Mouse (Mus musculus) heart, embryonic 11.5 days (tissue): Measurements from ENCODE around the gene Sox1. TPM values are rescaled to one million over a fixed set of nuclear protein-coding genes. Genes with fewer than 3 reads are reported as not detected.
A peak's percentile ranks its signal among the peaks of the same experiment; 100 is the strongest.

Source experiments
- ATAC-seq: fragments of 200-750 bp; cut with Nextera tagmentation; replicated peaks from 2 replicates; pipeline ENCODE4 v1.8.0; 2017; ENCODE audit warnings: moderate library complexity; ENCODE audit not compliant: insufficient number of reproducible peaks, low FRiP score, low TSS enrichment
- H3K27ac ChIP-seq: fragments of 300-500 bp; sonication (generic); 2 replicates; pipeline ENCODE4 v1.5.1; 2014; ENCODE audit warnings: mild to moderate bottlenecking, low read depth, low read length
- H3K27me3 ChIP-seq: fragments of 300-500 bp; sonication (generic); 2 replicates; pipeline ENCODE4 v1.6.1; 2014; ENCODE audit warnings: mild to moderate bottlenecking, low read length, mixed read lengths; ENCODE audit not compliant: control insufficient read depth, insufficient read depth
- H3K36me3 ChIP-seq: fragments of 300-500 bp; sonication (generic); 2 replicates; pipeline ENCODE4 v1.6.1; 2014; ENCODE audit warnings: mild to moderate bottlenecking, low read length, moderate library complexity, mixed read lengths; ENCODE audit not compliant: control insufficient read depth, insufficient read depth
- H3K4me1 ChIP-seq: fragments of 300-500 bp; sonication (generic); 2 replicates; pipeline ENCODE4 v1.6.1; 2014; ENCODE audit warnings: low read length; ENCODE audit not compliant: control insufficient read depth, insufficient read depth
- H3K4me2 ChIP-seq: fragments of 300-500 bp; sonication (generic); 2 replicates; pipeline ENCODE4 v1.6.1; 2014; ENCODE audit warnings: mild to moderate bottlenecking, moderate library complexity
- H3K4me3 ChIP-seq: fragments of 300-500 bp; sonication (generic); 2 replicates; pipeline ENCODE4 v1.5.1; 2014; ENCODE audit warnings: low read depth, low read length
- H3K9ac ChIP-seq: fragments of 300-500 bp; sonication (generic); 2 replicates; pipeline ENCODE4 v1.6.1; 2014; ENCODE audit warnings: mild to moderate bottlenecking, low read depth, low read length, moderate library complexity
- H3K9me3 ChIP-seq: fragments of 300-500 bp; sonication (generic); replicated peaks from 2 replicates; pipeline ENCODE4 v1.6.1; 2016; ENCODE audit warnings: low read length; ENCODE audit not compliant: control insufficient read depth
- WGBS: fragments of 180-500 bp; shearing (Covaris S2); extraction: QIAGEN DNeasy Blood & Tissue Kit; methylation state at CpG from one replicate; pipeline ENCODE4 v1.1.7; 2014; ENCODE audit not compliant: insufficient replicate concordance; 5-methylcytosine and 5-hydroxymethylcytosine counted together
- polyA plus RNA-seq: library from polyadenylated mRNA; unstranded; fragments of >200 nt; fragmentation: Nextera tagmentation; extraction: Ambion mirVana; gene quantifications from 2 replicates; pipeline ENCODE4 v1.2.1, GENCODE M21; 2014

Sox1 gene
- polyA plus RNA-seq, 1 experiment from 2014 or later = not detected

GRCm38 (mm10) chr8:12368856-12369255 lies 26.2 kb upstream of the Sox1 start:
- Histone ChIP-seq H3K27ac (no peak overlapping the region), H3K9ac (no peak overlapping the region), H3K36me3 (no peaks in the 10 kb centered on the region), H3K4me2 (no peak overlapping the region), H3K4me1 (no peaks in the 10 kb centered on the region), H3K9me3 (peaks cover 4% of the 10 kb centered on the region), H3K4me3 (no peak overlapping the region), H3K27me3 (peaks cover 3% of the 10 kb centered on the region; the same call in 1 of the 2 replicates)
- 75% methylated on average over 6 of the region's 6 CpGs for WGBS
- no peak for ATAC-seq

GRCm38 (mm10) chr8:12381111-12381510 lies 14.0 kb upstream of the Sox1 start:
- Histone ChIP-seq H3K27me3 (peaks cover 69% of the 10 kb centered on the region), H3K9ac (no peak overlapping the region), H3K4me3 (no peak overlapping the region), H3K9me3 (no peaks in the 10 kb centered on the region), H3K4me1 (peaks cover 18% of the 10 kb centered on the region), H3K36me3 (no peaks in the 10 kb centered on the region), H3K27ac (no peak overlapping the region), H3K4me2 (no peak overlapping the region)
- no peak for ATAC-seq
- WGBS = 51% methylated on average over 3 of the region's 3 CpGs

GRCm38 (mm10) chr8:12382707-12383561 lies 12.2 kb upstream of the Sox1 start:
- Histone ChIP-seq H3K27ac (no peak overlapping the region), H3K36me3 (no peaks in the 10 kb centered on the region), H3K4me1 (peaks cover 20% of the 10 kb centered on the region), H3K4me2 (no peak overlapping the region), H3K4me3 (no peak overlapping the region), H3K27me3 (peaks cover 88% of the 10 kb centered on the region), H3K9me3 (no peaks in the 10 kb centered on the region), H3K9ac (no peak overlapping the region)
- no peak for ATAC-seq
- 5% methylated on average over 21 of the region's 21 CpGs for WGBS

GRCm38 (mm10) chr8:12383979-12384890 lies 10.9 kb upstream of the Sox1 start:
- 1% methylated on average over 34 of the region's 34 CpGs for WGBS
- H3K36me3 ChIP-seq = no peaks in the 10 kb centered on the region
- H3K27ac ChIP-seq = no peak overlapping the region
- peaks cover 20% of the 10 kb centered on the region for H3K4me1 ChIP-seq
- H3K4me2 ChIP-seq = peak overlapping the region; percentile 62
- peak overlapping the region; percentile 41 for H3K4me3 ChIP-seq
- no peak overlapping the region for H3K9ac ChIP-seq
- ATAC-seq = no peak
- H3K27me3 ChIP-seq = peaks cover 98% of the 10 kb centered on the region
- no peaks in the 10 kb centered on the region for H3K9me3 ChIP-seq

GRCm38 (mm10) chr8:12384996-12385685 lies 10.0 kb upstream of the Sox1 start:
- no peak for ATAC-seq
- H3K9ac ChIP-seq = no peak overlapping the region
- peaks cover 98% of the 10 kb centered on the region for H3K27me3 ChIP-seq
- peaks cover 20% of the 10 kb centered on the region for H3K4me1 ChIP-seq
- H3K4me3 ChIP-seq = peak overlapping the region; percentile 41
- WGBS = 1% methylated on average over 50 of the region's 57 CpGs
- no peak overlapping the region for H3K27ac ChIP-seq
- H3K36me3 ChIP-seq = no peaks in the 10 kb centered on the region
- no peaks in the 10 kb centered on the region for H3K9me3 ChIP-seq
- H3K4me2 ChIP-seq = peak overlapping the region; percentile 62

- H3K27me3 ChIP-seq = peaks cover 98% of the 10 kb centered on the region
- WGBS = under 1% methylated on average over 74 of the region's 74 CpGs
- peak overlapping the region; percentile 62 for H3K4me2 ChIP-seq
- no peak overlapping the region for H3K27ac ChIP-seq
- no peaks in the 10 kb centered on the region for H3K36me3 ChIP-seq
- no peaks in the 10 kb centered on the region for H3K9me3 ChIP-seq
- peak overlapping the region; percentile 41 for H3K4me3 ChIP-seq
- H3K9ac ChIP-seq = no peak overlapping the region
- peaks cover 20% of the 10 kb centered on the region for H3K4me1 ChIP-seq
- ATAC-seq = no peak
Observed at GRCm38 (mm10) chr8:12385686-12386488, 9.2 kb upstream of the Sox1 start.

GRCm38 (mm10) chr8:12386530-12387222 lies 8.4 kb upstream of the Sox1 start:
- H3K4me1 ChIP-seq = peaks cover 20% of the 10 kb centered on the region
- H3K36me3 ChIP-seq = no peaks in the 10 kb centered on the region
- peaks cover 98% of the 10 kb centered on the region for H3K27me3 ChIP-seq
- no peaks in the 10 kb centered on the region for H3K9me3 ChIP-seq
- no peak overlapping the region for H3K4me2 ChIP-seq
- no peak overlapping the region for H3K9ac ChIP-seq
- under 1% methylated on average over 32 of the region's 32 CpGs for WGBS
- H3K4me3 ChIP-seq = no peak overlapping the region
- no peak overlapping the region for H3K27ac ChIP-seq
- ATAC-seq = no peak
